Mouse (Mus musculus) mesoderm, embryonic 11.5 days (tissue): ENCODE results near the gene Cdk6.
"Not testable (repeated sequence)": the region's sequence is repeated elsewhere in the genome, so short reads cannot be mapped to it uniquely, and the experiment has no call there.

Source experiments
- DNase-seq: peaks from one replicate; pipeline ENCODE4 v3.0.0-alpha.2; 2012; ENCODE audit warnings: low read depth, low spot score

The Cdk6 gene

GRCm38 (mm10) chr5:3344081-3344631, 2.9 kb downstream of the Cdk6 start:
- DNase-seq = peak; percentile 80

GRCm38 (mm10) chr5:3345540-3345939, 4.3 kb downstream of the Cdk6 start:
- DNase-seq = not testable (repeated sequence)

- DNase-seq = not testable (repeated sequence)
Observed at GRCm38 (mm10) chr5:3349393-3349792, 8.1 kb downstream of the Cdk6 start.

GRCm38 (mm10) chr5:3351836-3352235, 10.6 kb downstream of the Cdk6 start:
- DNase-seq = not testable (repeated sequence)

- DNase-seq = no peak
Observed at GRCm38 (mm10) chr5:3352314-3352713, 11.0 kb downstream of the Cdk6 start.

- no peak for DNase-seq
Observed at GRCm38 (mm10) chr5:3352827-3353226, 11.5 kb downstream of the Cdk6 start.

- DNase-seq = no peak
Observed at GRCm38 (mm10) chr5:3354307-3354706, 13.0 kb downstream of the Cdk6 start.

GRCm38 (mm10) chr5:3355032-3355536, 13.8 kb downstream of the Cdk6 start:
- no peak for DNase-seq

GRCm38 (mm10) chr5:3355560-3356260, 14.4 kb downstream of the Cdk6 start:
- no peak for DNase-seq

- no peak for DNase-seq
Observed at GRCm38 (mm10) chr5:3356261-3356778, 15.0 kb downstream of the Cdk6 start.

GRCm38 (mm10) chr5:3357496-3357895, 16.2 kb downstream of the Cdk6 start:
- DNase-seq = no peak

- DNase-seq = no peak
Observed at GRCm38 (mm10) chr5:3358687-3359520, 17.6 kb downstream of the Cdk6 start.

GRCm38 (mm10) chr5:3359914-3360313, 18.6 kb downstream of the Cdk6 start:
- no peak for DNase-seq

- DNase-seq = no peak
Observed at GRCm38 (mm10) chr5:3361252-3361651, 20.0 kb downstream of the Cdk6 start.

GRCm38 (mm10) chr5:3362111-3362510, 20.8 kb downstream of the Cdk6 start:
- DNase-seq = no peak

GRCm38 (mm10) chr5:3363036-3363983, 22.0 kb downstream of the Cdk6 start:
- DNase-seq = no peak

GRCm38 (mm10) chr5:3367045-3367444, 25.8 kb downstream of the Cdk6 start:
- no peak for DNase-seq

- no peak for DNase-seq
Observed at GRCm38 (mm10) chr5:3369317-3369716, 28.0 kb downstream of the Cdk6 start.

- no peak for DNase-seq
Observed at GRCm38 (mm10) chr5:3371212-3371611, 29.9 kb downstream of the Cdk6 start.

- DNase-seq = no peak
Observed at GRCm38 (mm10) chr5:3373170-3373569, 31.9 kb downstream of the Cdk6 start.

GRCm38 (mm10) chr5:3374763-3375162, 33.5 kb downstream of the Cdk6 start:
- no peak for DNase-seq
